Mouse (Mus musculus) intestine, embryonic 16.5 days (tissue): Measurements from ENCODE around the gene Timm50. TPM values are rescaled to one million over a fixed set of nuclear protein-coding genes. Genes with fewer than 3 reads are reported as not detected.

Experiments
- ATAC-seq: fragments of 200-750 bp; cut with Nextera tagmentation; 2 replicates; pipeline ENCODE4 v1.8.0; 2017; ENCODE audit warnings: moderate TSS enrichment, moderate library complexity
- H3K27ac ChIP-seq: fragments of 300-500 bp; sonication (generic); 2 replicates; pipeline ENCODE4 v1.5.1; 2014; ENCODE audit warnings: mild to moderate bottlenecking, low read length
- H3K27me3 ChIP-seq: fragments of 300-500 bp; sonication (generic); replicated peaks from 2 replicates; pipeline ENCODE4 v1.6.1; 2014; ENCODE audit warnings: low read length, control low read depth, mixed read lengths; ENCODE audit not compliant: control insufficient read depth, insufficient read depth
- H3K36me3 ChIP-seq: fragments of 300-500 bp; sonication (generic); 2 replicates; pipeline ENCODE4 v1.6.1; 2014; ENCODE audit warnings: low read length, control low read depth; ENCODE audit not compliant: control insufficient read depth, insufficient read depth
- H3K4me1 ChIP-seq: fragments of 300-500 bp; sonication (generic); 2 replicates; pipeline ENCODE4 v1.6.1; 2014; ENCODE audit warnings: low read length, control low read depth, mixed read lengths; ENCODE audit not compliant: control insufficient read depth, insufficient read depth
- H3K4me2 ChIP-seq: fragments of 300-500 bp; sonication (generic); 2 replicates; pipeline ENCODE4 v1.6.1; 2014; ENCODE audit warnings: low read depth, low read length, control low read depth
- H3K4me3 ChIP-seq: fragments of 300-500 bp; sonication (generic); 2 replicates; pipeline ENCODE4 v1.5.1; 2014; ENCODE audit warnings: mild to moderate bottlenecking, low read length
- H3K9ac ChIP-seq: fragments of 300-500 bp; sonication (generic); 2 replicates; pipeline ENCODE4 v1.6.1; 2014; ENCODE audit warnings: low read depth, low read length
- H3K9me3 ChIP-seq: fragments of 300-500 bp; sonication (generic); 2 replicates; pipeline ENCODE4 v1.6.1; 2016; ENCODE audit warnings: low read length, control low read depth; ENCODE audit not compliant: control insufficient read depth
- WGBS: fragments of 180-500 bp; shearing (Covaris S2); extraction: QIAGEN DNeasy Blood & Tissue Kit; methylation state at CpG from one replicate; pipeline ENCODE4 v1.1.7; 2014; 5-methylcytosine and 5-hydroxymethylcytosine counted together
- polyA plus RNA-seq: library from polyadenylated mRNA; unstranded; fragments of >200 nt; fragmentation: Nextera tagmentation; extraction: Ambion mirVana; gene quantifications from 2 replicates; pipeline ENCODE4 v1.2.1, GENCODE M21; 2015

The Timm50 gene
- polyA plus RNA-seq, 1 experiment from 2014 or later: 174 TPM

DNA sequence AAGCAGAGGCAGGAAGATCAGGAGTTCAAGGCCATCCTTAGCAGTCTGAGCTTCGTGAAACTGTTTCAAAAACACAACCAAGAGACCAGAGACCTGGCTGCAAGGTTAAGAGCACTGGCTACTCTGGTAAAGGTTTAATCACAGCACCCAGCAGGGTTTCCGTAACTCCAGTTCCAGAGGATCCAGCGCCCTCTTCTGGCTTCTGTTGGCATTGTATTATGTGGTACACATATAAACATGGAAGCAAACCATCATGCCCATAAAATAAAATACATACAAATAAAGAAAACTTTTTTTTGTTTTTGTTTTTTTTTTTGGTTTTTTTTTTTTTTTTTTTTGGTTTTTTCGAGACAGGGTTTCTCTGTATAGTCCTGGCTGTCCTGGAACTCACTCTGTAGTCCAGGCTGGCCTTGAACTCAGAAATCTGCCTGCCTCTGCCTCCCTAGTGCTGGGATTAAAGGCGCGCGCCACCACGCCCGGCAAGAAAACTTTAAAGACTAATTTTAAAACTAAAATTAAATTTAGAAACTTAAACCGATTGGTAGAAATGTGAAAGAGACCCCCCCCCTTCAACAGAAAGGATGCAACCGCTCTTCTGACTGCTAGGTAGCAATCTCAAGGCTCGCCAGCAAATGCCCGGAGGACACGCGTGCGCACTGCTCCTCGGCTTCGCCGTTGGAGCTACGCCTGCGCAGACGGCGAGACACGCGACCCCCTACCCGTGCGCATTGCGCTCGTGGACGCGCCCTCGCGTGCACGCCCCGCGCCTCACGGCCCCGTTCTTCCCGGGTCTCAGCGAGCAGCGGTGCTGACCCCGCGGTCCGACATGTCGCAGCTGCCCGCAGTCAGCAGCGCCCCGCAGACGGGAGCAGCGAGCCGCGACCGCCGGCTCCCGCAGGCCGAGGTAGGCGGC is 44.5 kb downstream of the Timm50 start, which contains the start of gene Eid2:
Gene Eid2 (plus strand): TSS at position 753 of the 913 bp plus-strand sequence.
- H3K4me1 ChIP-seq: peaks cover 3% of the 10 kb centered on the region

DNA sequence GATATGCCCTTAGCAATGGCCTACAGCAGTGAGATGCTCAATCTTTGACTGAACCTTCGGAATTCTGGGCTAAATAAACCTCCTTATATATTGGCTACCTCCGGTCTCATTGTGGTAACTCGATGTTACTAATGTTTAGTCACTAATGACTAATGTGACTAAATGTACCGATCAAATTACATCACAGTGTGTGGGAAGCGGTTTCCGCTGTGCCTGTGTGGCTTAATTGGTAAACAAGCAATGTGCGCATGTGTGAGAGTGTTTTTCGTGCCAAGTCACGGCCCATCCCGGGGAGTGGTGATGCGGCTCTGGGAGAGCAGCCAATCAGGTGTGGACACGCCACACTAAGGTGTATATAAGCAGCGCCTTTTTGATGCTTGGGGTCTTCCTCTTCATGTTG is 46.5 kb downstream of the Timm50 start:
- 89% methylated on average over 13 of the region's 13 CpGs for WGBS
- Histone ChIP-seq H3K27ac (no peak overlapping the region), H3K9ac (no peak overlapping the region), H3K9me3 (no peaks in the 10 kb centered on the region), H3K4me3 (no peak overlapping the region), H3K36me3 (0 out of 2 replicates have a peak, but pooled peaks cover under 1% of the 10 kb centered on the region), H3K4me1 (peaks cover 3% of the 10 kb centered on the region), H3K27me3 (no peaks in the 10 kb centered on the region), H3K4me2 (no peak overlapping the region)
- no peak for ATAC-seq

More for the DNA sequence above, 44.5 kb downstream of the Timm50 start, which contains the start of gene Eid2:
- peak; percentile 92 for ATAC-seq
- Histone ChIP-seq H3K9me3 (no peaks in the 10 kb centered on the region), H3K27ac (peak within 1 kb of the TSS; percentile 82), H3K36me3 (0 out of 2 replicates have a peak, but pooled peaks cover 3% of the 10 kb centered on the region), H3K9ac (peak within 1 kb of the TSS; percentile 97), H3K4me3 (peak within 1 kb of the TSS; percentile 92), H3K27me3 (no peaks in the 10 kb centered on the region), H3K4me2 (peak within 1 kb of the TSS; percentile 91)
- WGBS: 6% methylated on average over 57 of the region's 57 CpGs

DNA sequence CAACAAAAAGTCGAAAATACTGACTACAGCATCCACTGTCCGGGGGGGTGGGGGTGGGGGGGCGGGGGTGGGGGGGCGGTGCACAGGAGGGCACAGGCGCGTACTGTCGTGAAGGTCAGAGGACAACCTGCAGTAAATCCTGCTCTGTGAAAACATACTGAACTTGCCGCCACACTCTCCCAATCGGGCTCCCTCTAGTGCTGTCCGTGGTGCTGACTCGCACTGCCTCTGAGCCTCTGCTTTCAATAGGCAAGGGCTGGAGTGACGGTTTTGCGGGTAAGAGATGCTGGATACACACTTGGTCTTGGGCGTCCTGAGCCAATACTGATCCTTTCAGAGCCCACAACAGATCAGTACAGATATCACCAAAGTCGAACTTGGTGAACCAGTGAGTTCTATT is 48.1 kb downstream of the Timm50 start:
- no peaks in the 10 kb centered on the region for H3K27me3 ChIP-seq
- WGBS: 6% methylated on average over 15 of the region's 15 CpGs
- H3K4me2 ChIP-seq: no peak overlapping the region
- H3K9me3 ChIP-seq: no peaks in the 10 kb centered on the region
- H3K4me3 ChIP-seq: no peak overlapping the region
- H3K4me1 ChIP-seq: peaks cover 2% of the 10 kb centered on the region
- peak; percentile 45; the same call in 1 of the 2 replicates for ATAC-seq
- H3K27ac ChIP-seq: no peak overlapping the region
- H3K9ac ChIP-seq: no peak overlapping the region
- H3K36me3 ChIP-seq: no peaks in the 10 kb centered on the region

DNA sequence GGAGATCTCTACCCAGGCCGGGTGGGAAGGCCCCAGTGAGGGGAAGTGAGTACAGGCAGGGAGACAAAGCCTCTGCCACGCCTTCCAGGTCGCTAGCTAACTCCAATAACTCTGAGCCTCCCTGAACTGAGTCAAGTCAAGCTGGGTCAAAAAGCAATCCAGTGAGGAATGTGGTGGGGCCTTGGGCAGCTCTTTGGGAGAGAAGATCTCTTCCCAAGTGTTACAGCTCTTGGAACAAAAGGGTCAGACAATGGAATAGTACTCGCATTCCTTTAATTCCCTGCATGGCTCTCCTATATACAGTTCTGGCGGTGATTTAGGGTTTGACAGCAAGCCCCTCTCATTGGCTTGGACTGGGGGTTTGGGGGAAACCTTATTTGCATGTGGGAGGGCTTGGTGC is 49.0 kb downstream of the Timm50 start:
- 41% methylated on average over 5 of the region's 5 CpGs for WGBS
- H3K9ac ChIP-seq: no peak overlapping the region
- H3K27me3 ChIP-seq: no peaks in the 10 kb centered on the region
- no peaks in the 10 kb centered on the region for H3K4me1 ChIP-seq
- no peak overlapping the region for H3K27ac ChIP-seq
- no peak overlapping the region for H3K4me2 ChIP-seq
- H3K9me3 ChIP-seq: no peaks in the 10 kb centered on the region
- no peak overlapping the region for H3K4me3 ChIP-seq
- H3K36me3 ChIP-seq: no peaks in the 10 kb centered on the region
- no peak for ATAC-seq

Other genes starting within 250 kb of the Timm50 start
- gene Fcgbp, start 240.8 kb downstream of the Timm50 start, polyA plus RNA-seq: 169 and 217 TPM in 2 replicates
- gene 9530053A07Rik, start 182.6 kb downstream of the Timm50 start, polyA plus RNA-seq: 0.06 and 0.10 TPM in 2 replicates
- 90.2 and 93.9 TPM in 2 replicates for gene Fbl, start 142.4 kb downstream of the Timm50 start, polyA plus RNA-seq
- gene Dyrk1b, start 132.6 kb downstream of the Timm50 start, polyA plus RNA-seq: 5.0 and 6.1 TPM in 2 replicates
- 0.77 and 0.98 TPM in 2 replicates for gene Eid2, start 44.2 kb downstream of the Timm50 start, polyA plus RNA-seq
- 5.7 and 6.2 TPM in 2 replicates for gene Eid2b, start 34.3 kb downstream of the Timm50 start, polyA plus RNA-seq
- gene Selenov, start 20.9 kb downstream of the Timm50 start, polyA plus RNA-seq: 0.21 TPM in 1 of 2 replicates, not detected in the other
- gene Dll3, start 9.8 kb downstream of the Timm50 start, polyA plus RNA-seq: 2.3 and 3.3 TPM in 2 replicates
- gene Supt5, start 26.7 kb upstream of the Timm50 start, polyA plus RNA-seq: 77.1 and 79.2 TPM in 2 replicates
- 977 and 1,010 TPM in 2 replicates for gene Rps16, start 38.6 kb upstream of the Timm50 start, polyA plus RNA-seq
- 37.9 and 38.2 TPM in 2 replicates for gene Plekhg2, start 60.5 kb upstream of the Timm50 start, polyA plus RNA-seq
- gene Zfp36, start 68.2 kb upstream of the Timm50 start, polyA plus RNA-seq: 37.3 and 43.6 TPM in 2 replicates
- gene Med29, start 80.6 kb upstream of the Timm50 start, polyA plus RNA-seq: 52.6 and 53.9 TPM in 2 replicates
- gene Paf1, start 80.9 kb upstream of the Timm50 start, polyA plus RNA-seq: 69.2 and 78.7 TPM in 2 replicates
- 17.8 and 19.4 TPM in 2 replicates for gene Gmfg, start 125.4 kb upstream of the Timm50 start, polyA plus RNA-seq
- gene Lrfn1, start 139.9 kb upstream of the Timm50 start, polyA plus RNA-seq: 1.1 and 1.3 TPM in 2 replicates
- not detected in 2 replicates for gene Ifnl2, start 198.4 kb upstream of the Timm50 start, polyA plus RNA-seq
- gene Ifnl3, start 210.8 kb upstream of the Timm50 start, polyA plus RNA-seq: not detected in 2 replicates
- 94.3 and 150 TPM in 2 replicates for gene Sycn, start 228.8 kb upstream of the Timm50 start, polyA plus RNA-seq
- gene Nccrp1, start 235.2 kb upstream of the Timm50 start, polyA plus RNA-seq: 0.09 and 0.20 TPM in 2 replicates